Mouse (Mus musculus) urinary bladder, postnatal 14 days (tissue): ENCODE results near the gene Xrcc1.
A peak's percentile ranks its signal among the peaks of the same experiment; 100 is the strongest.
"Not testable (repeated sequence)": the region's sequence is repeated elsewhere in the genome, so short reads cannot be mapped to it uniquely, and the experiment has no call there.

Source experiments
- DNase-seq: peaks from one replicate; pipeline ENCODE4 v3.0.0; 2021; ENCODE audit warnings: low spot score

Xrcc1 gene

DNA sequence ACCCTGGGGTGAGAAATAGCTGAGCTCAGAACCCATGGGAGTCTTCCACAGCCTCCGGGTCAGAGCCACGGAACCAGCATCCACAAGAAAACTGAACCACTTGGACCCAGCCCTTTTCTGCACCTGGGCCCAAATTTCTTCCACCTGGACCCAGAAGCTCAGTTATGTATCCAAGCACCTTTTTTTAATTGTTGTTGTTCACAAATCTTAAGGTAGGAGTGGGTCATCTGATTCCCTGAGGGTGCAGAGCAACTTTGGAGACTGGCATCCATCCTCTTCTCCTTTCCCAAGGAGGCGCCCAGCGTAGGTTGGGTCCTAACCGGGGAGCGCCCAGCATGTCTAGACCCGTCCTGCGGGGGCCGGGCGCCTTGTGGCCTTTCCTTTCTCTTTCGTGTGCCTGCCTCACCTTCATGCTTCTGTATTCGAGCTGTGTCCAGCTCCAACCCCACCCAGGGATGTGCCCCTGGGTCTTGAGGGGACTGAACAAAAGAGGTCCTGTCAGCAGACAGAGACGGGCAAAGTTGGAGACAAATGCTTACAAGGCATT lies at the start of gene Xrcc1, which contains the start of gene Pinlyp:
Gene Xrcc1 (plus strand): TSS at position 222 of the 547 bp plus-strand sequence.
Gene Pinlyp (minus strand): TSS at position 51 of the 547 bp plus-strand sequence.
- DNase-seq: peak; percentile 50

DNA sequence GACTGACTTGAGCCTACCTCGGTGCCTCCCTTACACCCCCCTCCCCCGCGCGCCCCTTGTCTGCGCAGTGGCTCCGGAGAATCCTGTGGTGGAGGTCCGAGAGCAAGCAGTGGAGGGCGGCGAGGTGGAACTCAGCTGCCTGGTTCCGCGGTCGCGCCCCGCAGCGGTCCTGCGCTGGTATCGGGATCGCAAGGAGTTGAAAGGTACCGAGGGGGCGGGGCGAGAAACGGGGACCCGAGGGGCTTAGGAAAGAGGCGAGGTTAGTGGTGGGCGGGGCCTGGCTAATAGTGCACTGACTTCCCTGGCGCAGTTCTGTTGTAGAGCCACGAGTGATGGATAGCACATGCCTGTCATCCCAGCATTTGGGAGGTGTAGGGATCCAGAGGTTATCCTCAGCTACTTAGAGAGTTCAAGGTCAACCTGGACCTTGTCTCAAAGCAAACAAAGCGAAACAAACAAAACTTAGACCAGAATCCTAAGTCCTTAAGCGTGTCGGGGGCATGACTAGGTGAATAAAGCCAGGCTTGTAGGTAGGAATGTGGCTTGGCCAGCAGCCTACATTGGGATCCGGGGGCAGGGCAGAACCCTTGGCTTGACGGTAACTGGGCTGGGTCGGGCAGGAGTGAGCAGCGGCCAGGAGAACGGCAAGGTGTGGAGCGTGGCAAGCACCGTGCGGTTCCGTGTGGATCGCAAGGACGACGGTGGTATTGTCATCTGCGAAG lies 46.1 kb upstream of the Xrcc1 start:
- DNase-seq: no peak

DNA sequence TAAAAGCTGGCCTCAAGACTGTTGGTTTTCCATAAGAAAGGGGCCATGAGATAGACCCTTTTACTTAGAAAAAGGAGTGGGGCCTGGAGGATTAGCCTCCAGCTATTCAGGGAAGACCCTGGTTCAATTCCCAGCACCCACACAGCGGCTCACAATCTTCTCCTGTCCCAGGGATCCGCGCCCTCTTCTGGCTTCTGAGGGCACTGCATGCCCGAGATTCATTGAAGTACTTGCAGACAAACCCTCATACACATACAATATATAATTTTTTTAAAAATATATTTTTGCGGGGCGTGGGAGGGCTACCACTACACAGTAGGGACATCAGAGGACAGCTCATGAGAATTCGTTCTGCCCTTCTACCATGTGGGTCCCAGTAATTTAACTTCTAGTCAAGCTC lies 45.2 kb upstream of the Xrcc1 start:
- DNase-seq: no peak

DNA sequence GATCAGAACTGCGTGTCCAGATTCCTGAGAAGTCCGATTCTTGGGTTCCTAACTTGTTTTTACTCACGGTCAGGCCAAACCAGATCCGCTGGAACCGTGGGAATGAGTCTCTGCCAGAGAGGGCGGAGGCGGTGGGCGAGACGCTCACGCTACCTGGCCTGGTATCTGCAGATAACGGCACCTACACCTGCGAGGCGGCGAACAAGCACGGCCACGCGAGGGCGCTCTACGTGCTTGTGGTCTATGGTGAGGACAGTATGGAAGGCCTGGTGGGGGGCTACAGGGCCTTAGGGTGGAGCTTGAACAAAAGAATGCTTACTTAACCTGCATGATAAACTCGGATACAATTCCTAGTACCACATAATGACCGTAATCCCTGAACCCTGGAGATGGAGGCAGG lies 44.6 kb upstream of the Xrcc1 start:
- DNase-seq: peak; percentile 37

DNA sequence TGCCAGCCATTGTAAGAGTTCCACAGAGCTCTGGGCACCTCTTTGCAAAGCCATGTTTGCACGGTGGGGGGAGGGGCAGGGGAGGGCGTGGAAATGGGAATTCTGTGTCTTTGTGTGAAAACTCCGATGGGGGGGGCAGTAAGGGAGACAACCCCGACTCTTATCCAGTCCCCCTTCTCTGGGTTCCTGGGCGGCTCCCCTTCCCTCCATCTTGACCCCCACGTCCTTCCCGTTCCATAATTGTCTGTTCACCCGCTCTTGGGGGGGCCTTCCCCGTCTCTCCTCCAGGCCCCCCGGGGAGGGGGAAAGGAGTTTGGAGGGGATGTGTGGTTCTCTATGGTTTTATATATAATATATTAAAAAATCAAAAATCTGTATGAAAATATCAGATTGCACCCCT lies 42.1 kb upstream of the Xrcc1 start:
- DNase-seq: no peak

DNA sequence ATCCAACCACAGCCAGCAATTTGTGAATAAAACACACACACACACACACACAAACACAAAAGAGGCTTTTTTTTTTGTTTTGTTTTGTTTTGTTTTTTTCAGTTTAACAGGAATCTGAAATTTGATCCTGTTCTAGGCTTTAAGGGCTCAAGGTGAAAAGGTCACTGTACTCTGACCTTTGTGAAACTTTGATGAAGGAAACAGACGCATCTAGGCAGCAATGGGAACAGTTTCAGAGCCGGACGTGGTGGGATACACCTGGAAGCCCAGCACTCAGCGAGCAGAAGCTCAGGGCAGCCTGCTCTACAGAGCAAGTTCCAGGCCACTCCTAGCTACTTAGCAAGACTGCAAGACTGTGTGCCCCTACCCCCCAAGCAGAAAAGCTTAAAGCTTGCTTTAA lies 41.2 kb upstream of the Xrcc1 start:
- no peak for DNase-seq

DNA sequence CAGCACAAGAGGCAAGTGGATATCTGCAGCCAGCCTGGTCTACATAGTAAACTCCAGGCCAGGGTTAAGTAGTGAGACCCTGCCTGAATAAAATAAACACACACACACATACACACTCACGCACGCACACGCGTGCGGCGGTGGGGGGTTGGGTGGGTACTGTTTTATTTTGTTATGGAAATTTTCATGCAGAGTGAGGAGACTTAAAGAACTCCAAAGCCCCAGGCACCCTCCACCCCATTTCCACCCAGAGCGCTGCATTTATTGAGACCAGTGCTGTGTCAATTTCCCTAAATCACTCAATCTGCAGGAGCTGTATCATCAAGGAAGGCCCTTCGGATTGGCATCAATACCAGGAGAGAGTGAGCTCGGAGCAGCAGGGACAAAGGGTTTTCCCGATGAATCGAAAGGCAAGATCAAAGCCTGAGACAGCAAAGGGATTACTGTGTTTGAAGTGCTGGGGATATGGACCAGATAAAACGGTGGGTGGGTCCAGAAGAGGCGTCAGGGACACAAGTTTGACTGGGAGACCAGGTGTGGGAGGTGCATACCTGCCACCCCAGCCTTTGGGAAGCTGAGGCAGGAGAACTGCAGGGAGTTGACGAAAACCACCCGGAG lies 40.5 kb upstream of the Xrcc1 start:
- no peak for DNase-seq

DNA sequence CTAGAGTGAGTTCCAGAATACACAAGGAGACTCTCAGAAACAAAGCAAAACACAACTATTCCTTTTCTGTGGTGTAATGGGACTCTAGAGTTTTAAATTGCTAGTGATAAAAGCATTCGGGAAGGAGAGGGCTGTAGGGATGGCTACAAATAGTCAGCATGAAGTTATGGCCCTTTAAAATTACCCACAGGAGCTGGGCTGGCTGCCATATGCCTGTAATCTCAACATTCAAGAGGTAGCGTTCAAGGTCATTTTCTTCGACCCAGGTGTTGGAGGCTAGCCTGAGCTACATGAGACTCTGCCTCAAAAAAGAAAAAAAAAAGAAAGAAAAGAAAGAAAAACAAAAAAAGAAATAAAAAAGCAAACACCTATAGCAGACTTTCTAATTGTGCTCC lies 40.0 kb upstream of the Xrcc1 start:
- no peak for DNase-seq

DNA sequence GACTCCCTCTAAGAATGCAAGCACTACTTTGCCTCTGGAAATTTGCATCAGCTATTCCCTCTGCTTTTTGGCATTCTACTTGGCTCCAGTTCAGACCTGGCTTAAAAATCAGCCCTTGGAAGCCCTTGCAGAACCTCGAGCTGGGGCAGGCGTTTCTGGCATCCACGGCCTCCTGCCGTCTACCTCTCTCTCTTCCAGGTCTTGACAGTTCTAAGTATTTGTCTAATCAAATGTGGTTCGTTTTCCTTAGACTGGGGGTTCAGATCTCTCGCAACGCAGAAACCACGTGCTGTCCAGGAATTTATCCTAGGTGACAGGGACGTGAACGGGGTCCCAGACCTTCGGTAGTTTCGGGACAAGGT lies 39.6 kb upstream of the Xrcc1 start:
- DNase-seq: peak; percentile 40

DNA sequence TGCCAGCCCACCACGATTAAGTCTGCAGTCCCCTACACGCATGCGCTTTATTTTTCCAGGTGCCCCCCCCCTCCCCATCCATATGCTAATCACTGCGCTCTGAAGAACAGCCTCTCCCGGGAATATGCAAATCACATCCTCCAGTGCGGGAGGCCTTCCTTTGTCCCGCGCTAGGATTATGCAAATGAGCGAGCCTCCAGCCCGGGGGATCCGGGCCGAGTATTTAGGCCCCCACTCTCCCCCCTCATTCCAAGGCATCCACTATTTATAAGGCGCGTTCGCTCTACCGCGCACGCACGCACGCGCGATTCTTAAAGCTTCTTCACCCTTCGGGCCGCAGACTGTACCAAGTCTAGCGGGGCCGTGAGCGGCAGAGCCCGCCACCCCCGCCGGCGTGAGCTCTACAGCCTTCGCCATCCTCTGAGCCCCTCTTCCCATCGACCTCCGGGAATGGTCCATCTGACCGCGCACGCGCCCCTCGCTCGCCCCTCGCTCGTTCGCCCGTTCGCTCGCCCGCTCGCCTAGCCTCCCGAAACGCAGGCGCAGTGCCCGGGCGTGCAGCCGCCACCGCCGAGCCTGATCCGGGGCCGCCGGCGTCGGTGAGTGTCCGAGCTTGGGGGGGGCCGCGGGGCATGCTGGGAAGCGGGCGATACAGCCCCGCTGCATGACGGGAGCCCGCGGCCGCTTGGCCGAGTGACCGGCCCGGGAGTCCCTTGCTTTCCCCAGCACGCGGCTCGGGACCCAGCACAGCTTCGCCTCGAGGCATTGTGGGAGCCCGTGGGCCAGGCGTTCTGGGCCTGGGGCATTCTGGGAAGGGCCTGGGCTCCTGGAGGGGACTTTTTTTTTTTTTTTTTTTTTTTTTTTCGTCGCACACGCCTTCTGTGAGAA lies 39.0 kb upstream of the Xrcc1 start, which contains the start of gene Zfp428:
Gene Zfp428 (plus strand): TSS at position 169 of the 888 bp plus-strand sequence.
- DNase-seq: peak; percentile 86

DNA sequence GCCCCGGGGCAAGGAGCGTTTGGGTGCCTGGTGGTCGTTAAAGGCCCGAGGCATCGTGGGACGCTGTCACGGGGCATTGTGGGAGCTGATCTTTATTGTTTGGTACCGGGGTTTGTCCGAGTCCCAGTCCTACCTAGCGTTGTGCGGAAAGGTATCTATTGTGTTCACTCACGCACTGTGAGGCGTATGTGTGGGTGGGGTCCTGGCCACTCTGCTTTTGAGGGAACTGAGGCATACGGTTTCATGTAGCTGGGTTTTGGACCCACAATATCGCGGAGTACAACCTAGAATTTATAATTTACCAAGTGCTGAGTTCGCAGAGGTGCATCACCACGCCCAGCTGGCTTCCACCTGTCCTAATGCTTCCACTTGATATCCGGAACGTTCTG lies 38.4 kb upstream of the Xrcc1 start:
- DNase-seq: no peak

DNA sequence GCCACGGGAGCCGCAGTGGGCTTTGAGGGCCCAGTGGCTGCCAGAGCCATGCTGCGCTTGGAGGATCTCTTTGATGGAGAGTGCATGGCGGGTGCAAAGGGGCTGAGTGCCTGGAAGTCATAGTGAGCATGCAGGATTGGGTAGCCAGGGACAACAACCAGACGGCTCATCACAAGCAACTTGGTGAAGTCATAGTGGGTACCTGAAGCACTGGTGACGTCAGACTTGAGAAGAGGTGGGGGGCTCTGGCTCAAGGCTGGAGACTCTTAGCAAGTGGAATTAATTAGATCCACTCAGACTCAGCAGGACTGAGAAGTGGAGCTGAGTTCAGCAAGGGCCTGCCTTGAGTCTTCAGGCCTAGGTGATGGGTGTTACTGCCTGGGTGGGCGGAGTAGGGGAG lies 33.7 kb upstream of the Xrcc1 start, which contains the start of gene AC161166.1:
Gene AC161166.1 (minus strand): TSS at position 101 of the 400 bp plus-strand sequence.
- DNase-seq: no peak

DNA sequence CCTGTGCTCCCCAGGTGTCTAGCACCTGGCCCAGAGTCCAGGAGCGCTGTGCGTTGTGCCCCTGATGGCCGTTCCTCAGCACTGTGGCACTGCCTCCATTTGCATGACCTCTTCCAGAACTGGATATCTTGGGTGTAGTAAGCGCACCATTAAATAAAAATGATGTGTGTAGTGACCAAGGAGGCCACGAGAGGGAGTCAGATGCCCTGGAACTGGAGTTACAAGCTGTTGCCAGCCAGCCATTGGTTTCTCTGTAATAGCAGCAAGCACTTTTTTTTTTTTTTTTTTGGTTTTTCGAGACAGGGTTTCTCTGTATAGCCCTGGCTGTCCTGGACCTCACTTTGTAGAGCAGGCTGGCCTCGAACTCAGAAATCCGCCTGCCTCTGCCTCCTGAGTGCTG lies 29.8 kb upstream of the Xrcc1 start:
- not testable (repeated sequence) for DNase-seq

DNA sequence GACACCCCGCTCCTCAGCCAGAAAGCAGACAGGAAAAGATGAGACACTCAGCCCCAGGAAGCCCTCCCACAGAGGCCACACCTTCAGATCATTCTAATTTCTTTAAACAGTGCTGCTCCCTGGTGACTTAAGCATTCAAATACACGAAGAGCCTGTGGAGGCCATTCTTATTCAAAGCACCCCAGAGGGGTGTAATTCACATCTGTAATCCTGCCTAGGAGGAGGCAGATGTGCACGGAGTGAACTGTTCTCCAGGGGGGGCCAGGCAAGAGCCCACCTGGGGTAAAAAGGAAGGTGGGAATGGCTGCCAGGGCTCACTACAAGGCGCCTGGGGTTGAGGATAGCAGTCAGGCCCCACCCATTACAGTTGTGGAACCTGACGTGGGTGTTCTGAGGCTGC lies 29.0 kb upstream of the Xrcc1 start:
- no peak for DNase-seq

DNA sequence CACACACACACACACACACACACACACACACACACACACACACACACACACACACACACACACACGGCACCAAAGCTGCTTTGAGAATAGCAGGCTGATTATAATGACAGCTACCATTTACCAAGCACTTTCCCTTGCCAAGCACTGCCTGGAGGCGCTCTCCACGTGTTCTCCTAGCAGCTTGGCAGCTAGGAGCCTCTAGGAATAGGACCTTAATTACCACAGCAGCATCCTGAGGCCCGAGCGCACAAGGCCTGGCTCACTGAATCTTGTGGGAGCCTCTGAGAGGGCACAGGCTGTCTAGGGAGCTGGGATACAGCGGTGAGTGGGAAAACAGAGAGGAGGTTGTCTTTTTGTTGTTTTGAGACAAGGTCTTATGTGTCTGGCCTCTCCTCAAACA lies 28.4 kb upstream of the Xrcc1 start:
- DNase-seq: no peak

DNA sequence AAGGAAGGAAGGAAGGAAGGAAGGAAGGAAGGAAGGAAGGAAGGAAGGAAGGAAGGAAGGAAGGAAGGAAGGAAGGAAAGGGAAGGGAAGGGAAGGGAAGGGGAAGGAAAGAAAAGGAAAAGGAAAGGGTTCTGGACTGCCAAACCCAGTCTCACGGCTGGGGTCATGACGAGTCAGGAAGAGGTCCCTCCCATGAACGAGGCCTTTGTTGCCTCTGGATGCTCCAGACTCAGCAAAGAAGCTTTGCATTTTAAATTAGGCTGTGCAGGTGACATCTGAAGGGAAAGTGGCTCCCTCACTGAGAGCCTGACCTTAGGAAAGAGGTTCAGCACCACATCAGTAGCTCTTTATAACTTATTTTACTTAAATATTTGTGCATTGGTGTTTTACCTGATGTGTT lies 27.0 kb upstream of the Xrcc1 start:
- DNase-seq: no peak

DNA sequence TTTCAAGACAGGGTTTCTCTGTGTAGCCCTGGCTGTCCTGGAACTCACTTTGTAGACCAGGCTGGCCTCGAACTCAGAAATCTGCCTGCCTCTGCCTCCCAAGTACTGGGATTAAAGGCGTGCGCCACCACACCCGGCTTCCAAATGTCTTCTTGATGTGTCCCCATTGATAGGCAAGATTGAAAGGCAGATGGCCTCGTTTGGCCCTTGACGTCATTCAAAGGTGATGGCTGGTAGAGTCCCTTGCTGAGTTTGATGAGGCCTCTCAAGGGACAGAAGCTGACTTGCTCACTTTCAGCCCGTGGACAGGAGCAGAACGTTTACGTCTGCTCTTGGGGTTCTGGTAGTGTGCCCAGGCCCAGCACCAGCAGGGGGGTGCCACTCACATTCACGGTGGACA lies 26.0 kb upstream of the Xrcc1 start:
- DNase-seq: not testable (repeated sequence)

DNA sequence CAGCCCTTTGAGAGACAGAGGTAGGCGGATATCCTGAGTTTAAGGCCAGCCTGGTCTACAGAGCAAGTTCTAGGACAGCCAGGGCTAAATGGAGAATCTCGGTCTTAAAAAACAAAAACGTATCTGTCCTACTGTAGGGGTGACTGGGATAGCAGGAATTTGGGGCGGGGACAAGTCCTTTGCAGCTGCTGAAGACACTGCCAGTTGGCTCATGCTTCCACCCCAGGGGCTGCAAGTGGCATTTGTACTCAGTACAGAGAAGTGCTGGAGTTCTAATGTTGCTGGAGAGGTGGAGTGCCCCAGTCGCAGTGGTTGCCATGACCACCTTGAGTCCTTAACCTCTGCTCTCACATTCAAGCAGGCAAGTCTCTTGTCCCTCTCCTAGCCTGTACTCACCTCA lies 23.3 kb upstream of the Xrcc1 start:
- DNase-seq: no peak

DNA sequence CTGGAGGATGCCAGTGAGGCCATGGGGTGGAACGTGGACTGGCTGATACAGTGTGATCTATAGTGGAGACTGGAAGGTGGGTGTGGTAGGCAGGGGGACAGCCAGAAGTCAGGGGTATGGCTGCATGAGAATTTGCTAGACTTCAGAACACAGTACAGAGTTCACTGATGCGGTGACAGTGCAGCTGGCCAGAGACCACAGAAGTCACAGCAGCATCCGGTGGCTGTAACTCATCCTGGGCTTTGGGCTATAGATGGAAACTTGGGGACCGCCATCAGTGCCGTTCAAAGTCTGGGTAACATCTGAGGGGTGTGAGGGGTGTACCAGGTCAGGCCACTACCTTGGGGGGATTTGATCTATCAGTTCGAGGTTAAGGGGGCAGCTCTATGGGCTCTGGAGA lies 22.4 kb upstream of the Xrcc1 start:
- no peak for DNase-seq

DNA sequence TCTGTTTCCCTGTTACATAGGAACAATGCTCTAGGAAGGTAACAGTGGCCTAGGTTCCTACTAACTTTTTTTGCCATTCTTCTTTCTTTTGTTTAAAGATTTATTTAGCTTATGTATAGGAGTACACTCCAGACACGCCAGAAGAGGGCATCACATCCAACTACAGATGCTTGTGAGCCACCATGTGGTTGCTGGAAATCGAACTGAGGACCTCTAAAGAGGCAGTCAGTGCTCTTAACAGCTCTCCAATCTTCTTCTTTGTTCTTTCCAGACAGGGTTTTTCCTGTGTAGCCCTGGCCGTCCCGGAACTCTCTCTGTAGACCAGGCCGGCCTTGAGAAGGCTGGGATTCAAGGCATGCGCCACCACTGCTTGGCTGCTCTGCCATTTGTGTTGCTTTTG lies 21.1 kb upstream of the Xrcc1 start:
- no peak for DNase-seq

DNA sequence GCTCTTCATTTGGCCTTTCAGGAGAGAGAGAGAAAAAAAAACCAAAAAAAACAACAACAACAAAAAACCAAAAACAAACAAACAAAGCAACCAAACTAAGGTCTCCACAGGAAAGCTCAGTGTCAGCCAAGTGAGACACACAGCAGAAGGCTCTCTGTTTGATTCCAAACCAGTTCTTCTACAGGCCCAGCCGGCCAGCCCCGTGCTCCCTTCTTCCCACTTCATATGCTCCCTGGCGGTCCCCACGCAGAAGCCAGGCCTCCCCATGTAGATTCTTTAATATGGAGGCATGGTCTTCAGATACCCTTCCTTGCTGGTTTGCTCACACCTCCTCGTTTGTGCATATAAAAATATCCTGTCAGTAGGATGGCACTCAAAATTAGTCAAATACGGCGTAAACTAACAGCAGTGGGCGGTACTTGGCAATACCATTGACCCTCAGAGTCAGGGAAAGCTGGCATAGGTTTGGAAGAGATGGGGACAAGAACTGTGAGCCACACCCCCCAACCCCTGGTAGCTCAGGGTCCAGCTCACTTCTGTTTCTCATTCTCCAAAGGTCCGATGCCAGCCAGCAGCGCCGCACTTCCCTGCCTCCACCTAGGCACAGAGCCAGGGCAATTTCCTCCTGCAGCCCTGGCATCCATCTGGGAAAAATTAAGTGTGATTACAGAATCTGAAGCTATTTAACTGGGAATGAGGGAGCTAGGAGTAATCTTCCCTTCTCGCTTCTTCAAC lies 20.2 kb upstream of the Xrcc1 start:
- DNase-seq: no peak

DNA sequence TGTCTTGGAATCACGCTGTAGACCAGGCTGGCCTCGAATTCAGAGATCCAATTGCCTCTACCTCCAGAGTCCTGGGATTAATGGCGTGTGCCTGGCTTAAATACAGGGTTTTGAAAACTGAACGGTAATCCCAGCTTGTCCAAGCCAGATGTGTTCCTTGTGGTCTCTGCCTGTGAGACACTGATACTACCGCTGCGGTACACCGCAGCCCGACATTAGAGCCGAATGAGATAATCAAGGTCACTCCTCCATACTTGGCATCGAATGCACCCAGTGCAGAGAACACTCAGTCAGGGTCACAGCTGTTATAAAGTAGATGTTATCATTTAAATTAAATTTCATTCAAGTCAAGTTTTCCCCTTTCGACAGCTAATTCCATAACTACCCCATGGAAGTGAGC lies 17.2 kb upstream of the Xrcc1 start:
- no peak for DNase-seq
